Mouse (Mus musculus) frontal cortex, adult (tissue): ENCODE measurements around the gene Neurog1.

Experiments
- ATAC-seq: cut with Nextera tagmentation; 2 replicates; pipeline ENCODE4 v1.9.2; 2017; ENCODE audit warnings: mild to moderate bottlenecking, moderate library complexity, mixed read lengths; ENCODE audit not compliant: low TSS enrichment

Gene Neurog1

DNA sequence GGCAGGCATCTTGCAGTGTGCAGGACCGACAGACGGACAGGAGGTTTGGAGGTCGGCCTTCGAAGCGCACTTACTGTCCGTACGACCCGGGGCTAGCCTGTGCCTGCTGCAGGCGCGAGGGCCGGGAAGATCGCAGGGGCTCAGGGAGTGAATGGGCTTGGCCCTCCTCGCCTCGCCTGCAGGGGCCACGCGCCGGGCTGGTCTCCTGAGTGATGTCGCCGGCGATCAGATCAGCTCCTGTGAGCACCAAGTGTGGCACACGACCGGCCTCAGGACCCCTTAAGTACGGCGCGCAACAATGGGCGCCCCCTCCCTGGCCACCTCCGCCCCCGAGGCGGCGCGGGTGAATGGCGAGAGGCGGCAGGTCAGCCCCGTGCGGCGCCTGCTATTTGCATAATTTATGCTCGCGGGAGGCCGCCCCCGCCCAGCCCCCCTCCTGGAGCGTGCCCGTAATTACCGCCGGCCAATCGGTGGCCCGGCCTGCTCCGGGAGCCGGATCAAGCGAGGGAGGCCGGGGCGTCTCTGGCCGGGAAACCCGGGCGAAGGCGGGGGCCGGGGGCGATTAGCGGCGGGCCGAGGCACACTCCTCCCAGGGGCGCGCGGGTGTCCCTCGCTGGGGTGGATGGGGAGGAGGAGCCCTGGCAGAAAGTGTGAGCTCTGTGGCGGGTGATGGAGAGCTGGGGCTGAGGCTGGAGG, at the start of gene Neurog1:
TSS of gene Neurog1 (minus strand) at position 240 of the 696 bp plus-strand sequence.
- peak; percentile 62 for ATAC-seq

DNA sequence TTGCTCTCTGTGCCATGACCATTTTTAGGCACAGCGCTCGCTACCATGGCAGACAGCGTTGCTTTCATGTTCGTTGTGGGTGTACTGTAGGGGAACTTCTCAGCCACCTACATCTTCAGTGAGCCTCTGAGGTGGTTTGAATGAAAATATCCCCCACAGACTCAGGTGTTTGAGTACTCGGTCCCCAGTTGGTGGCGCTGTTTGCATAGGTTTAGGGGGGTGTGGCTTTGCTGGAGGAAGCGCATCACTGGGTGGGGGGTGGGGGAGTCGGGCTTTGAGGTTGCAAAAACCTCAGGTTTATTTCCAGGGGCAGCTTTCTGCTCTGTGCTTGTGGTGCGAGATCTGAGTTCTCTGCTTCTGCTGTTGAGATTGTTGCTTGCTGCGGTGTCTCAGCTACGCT, 47.4 kb upstream of the Neurog1 start:
- ATAC-seq = no peak

DNA sequence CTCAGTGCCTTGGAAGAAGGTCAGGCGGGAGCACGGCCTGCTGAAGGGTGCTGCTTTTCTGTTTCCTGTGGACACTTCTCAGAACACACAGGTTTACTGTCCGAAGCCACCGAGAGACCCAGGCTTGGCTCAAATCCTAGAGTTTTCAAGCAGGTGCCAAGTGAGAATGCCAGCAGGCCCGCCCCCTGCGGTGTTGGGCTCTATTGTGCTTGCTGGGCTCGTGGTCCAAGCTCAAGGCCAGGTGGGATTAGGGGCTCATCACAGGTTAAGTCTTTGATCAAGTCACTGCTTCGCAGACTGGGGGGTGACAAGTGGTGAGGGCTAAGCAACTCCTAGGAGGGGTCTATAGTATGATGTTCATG, 44.7 kb upstream of the Neurog1 start:
- ATAC-seq = no peak

DNA sequence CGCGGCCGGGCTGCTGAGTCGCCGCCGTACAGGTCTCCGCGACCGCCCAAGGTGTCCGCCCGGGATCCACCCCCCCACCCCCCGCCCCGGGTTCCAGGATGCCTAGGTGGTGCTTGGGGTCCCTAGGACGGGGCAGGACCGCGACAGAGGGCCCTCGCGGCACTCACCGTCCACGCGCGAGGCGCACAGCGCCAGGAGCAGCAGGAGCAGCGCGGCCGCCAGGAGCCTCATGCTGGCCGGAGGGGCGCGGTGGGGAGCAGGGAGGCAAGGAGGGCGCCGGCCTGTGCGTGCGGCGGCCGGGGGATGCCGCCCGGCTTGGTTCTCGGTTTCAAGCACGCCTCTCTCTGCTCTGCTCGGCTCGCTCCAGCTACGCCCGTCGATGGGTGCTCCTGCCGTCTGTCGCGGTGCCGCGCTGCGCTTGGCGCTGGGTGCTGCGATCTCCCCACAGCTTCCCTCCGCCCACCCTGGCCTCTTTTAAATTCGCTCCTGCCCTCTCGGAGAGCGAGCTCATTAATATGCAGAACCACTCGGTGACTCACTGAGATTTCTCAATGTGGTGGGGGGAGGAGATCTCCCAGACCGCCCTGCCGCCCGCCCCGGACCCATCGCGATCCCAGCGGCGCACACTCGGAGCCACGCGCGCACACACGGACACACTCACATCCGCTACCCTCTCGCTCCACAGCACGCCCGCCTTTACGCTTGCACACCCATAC, 44.1 kb upstream of the Neurog1 start, which contains the start of gene Cxcl14:
TSS of gene Cxcl14 (minus strand) at position 609 of the 716 bp plus-strand sequence.
- ATAC-seq = peak; percentile 50; the same call in 1 of the 2 replicates

DNA sequence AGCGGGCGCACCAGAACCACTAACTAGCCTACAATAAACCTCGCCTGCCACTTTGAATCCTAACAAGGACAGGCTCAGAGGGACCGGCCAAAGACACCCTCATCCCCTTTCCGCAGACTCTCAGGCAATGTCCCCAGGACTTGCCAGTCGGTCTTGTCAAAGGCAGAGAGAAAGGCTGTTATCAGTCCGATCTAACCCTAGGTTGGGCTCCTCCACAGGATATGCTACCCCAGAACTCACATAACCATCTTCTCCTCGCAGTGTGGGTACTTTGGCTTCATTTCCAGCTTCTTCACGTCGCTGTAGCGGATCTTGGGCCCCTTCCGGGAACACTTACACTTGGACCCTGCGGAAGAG, 43.6 kb upstream of the Neurog1 start:
- ATAC-seq = no peak

DNA sequence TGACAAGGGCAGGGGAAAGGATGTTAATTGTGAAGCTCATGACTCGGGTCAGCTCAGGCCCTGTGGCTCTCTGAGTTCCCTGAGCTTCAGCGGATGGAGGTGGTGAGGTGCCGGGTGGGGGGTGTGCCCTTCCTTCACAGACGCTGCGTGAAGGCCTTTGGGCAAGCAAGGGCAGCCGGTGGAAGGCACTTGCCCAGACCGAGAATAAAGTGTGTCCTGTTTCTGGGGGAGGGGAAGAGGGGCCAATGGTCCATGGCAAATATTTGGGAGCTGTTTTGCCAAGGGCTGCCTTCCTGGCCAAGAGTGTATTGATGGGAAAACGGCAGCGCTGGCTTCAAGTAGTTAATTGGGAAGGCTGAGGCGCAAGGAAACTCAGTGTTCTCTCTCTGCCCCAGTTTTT, 42.9 kb upstream of the Neurog1 start:
- peak; percentile 16; the same call in 1 of the 2 replicates for ATAC-seq

DNA sequence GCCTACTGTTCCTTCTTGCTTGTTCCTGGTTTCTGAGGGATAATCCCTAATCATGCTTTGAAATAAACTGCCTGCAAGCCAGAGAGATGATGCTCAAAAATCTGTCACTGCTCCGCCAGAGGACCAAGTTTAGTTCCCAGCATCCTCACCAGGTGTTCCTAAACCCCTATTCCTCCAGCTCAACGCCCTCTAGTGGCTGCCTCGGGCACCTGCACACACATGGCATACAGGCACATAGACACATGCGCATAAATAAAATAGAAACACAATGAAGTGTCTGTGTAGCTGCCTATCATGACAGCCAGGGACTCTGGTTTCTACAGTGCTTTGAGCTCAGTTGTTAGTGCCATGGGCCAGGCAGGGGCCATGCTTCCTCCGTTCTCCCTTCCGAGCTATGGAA, 38.0 kb upstream of the Neurog1 start:
- no peak for ATAC-seq

DNA sequence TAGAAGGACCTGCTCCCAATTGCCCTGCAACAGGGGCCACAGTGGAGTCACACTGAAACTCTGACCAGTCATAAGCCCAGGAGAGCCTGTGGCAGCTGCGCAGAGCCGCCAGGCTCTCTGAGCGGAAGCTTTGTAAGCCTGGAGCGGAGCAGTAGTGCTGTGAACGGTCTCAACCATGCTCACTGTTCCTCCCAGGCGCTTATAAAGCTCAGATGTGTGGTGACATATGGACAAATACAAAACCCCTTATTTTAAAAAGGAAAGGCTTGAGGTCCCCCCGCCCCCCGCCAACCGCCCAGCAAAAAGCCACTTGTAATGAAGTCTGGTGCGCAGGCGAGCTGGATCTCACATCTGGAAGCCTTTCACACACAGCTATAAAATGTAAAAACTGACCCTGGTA, 37.3 kb upstream of the Neurog1 start:
- no peak for ATAC-seq

DNA sequence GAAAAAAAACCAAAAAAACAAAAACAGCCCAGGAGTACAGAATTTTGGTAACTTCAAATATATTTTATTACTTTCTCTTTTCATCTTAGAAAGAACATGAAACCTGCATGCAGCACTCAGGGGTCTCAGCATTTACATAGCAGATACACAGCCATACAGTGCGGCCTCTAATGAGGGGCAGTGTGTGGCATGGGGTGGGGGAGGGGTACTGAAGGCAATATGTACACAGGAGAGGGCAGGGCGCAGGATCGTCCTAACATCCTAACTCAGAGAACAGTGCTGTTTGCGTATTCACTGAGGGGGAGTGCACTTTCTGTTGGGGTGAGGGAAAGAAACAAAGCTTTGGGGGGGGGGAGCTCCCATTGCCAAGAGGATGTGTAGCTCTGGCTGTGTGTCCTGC, 36.6 kb upstream of the Neurog1 start:
- ATAC-seq = no peak

DNA sequence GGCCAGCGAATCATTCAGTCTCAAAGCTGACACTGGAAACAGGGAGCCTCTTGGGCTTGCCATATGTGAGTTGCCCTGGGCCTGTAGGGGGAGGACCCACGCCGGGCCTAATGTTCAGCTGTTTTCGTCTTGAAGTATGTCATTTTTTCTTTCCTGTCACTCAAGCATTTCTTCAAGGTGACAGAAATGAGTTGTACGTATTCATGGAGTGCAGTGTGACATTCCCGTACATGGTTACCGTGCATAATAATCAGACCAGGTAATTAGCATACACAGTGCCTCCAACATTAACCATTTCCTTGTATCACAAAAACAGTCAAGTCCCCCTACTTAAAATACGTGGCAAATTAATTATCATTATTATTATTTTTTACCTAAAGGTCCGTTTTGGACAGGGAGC, 35.1 kb upstream of the Neurog1 start:
- ATAC-seq = no peak

DNA sequence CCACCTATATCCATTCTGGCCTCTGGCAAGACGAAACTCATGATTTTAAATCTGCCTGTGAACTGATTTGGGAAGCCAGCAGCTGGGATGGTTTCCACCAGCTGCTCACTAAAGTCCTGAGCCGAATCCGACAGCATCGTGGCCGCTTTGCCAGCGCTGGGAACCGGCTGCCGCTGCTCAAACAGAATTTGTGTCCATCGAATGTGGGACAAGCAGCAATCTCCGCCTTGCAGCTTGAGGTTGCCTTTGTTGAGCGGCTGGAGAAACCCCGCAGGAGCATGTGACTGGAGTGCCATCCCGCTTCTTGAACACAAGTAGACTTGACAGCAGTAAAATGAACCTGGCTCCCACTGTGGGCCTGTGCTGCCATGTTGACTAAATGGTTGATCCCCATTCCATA, 31.4 kb upstream of the Neurog1 start:
- no peak for ATAC-seq

DNA sequence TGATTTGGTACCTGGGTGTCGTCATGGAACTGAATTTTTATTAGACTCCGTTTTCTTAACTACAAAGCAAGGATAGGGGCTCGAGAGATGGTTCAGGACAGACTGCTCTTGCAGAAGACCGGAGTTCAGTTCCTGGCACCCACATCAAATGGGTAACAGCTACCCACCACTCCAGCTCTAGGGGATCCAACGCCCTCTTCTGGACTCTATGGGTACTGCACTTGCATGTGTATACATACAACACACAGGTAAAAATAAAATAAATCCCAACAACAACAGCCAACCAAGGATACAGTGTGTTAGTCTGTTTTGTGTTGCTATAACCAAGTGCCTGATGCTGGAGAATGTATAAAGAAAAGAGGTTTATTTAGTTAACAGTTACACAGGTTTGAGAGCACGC, 28.4 kb upstream of the Neurog1 start:
- ATAC-seq = no peak

DNA sequence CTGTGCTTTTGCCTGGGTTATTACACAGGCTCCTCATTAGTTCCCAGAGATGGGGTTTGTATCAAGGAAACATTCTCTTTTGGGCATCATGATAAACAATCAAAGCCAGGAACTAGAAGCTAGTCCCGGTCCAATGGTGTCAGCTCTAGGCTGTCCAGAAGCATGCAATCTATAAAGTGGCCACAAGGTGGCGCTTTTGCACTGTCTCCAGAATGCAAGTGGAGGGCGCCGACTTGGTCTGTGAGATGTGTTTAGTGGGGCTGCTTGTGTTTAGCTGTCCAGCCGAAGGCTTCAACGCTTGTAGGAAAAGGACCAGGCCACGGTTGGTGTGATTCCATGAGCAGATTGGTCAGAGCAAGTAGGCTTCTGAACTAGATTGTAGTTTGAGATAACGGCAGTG, 27.5 kb upstream of the Neurog1 start:
- ATAC-seq = peak; percentile 74; the same call in 1 of the 2 replicates

DNA sequence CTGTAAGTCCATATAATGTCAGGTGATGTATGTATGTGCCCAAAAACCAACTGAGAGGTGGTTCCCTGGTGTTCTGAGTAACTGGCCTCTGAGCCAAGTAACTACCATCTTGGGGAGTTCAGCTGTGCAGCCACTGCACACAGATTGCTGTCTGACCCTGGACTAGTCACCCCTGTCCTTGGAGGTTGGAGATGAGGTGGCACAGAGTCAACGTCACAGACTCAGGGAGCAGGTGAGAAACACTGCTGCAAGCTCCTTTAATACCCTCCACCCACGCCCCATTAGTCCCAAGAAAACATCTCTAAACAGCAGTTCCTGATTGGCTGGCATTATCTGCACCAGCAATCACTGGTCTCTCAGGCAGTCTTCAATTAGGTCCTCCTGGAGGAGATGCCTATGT, 23.2 kb upstream of the Neurog1 start:
- ATAC-seq = no peak

DNA sequence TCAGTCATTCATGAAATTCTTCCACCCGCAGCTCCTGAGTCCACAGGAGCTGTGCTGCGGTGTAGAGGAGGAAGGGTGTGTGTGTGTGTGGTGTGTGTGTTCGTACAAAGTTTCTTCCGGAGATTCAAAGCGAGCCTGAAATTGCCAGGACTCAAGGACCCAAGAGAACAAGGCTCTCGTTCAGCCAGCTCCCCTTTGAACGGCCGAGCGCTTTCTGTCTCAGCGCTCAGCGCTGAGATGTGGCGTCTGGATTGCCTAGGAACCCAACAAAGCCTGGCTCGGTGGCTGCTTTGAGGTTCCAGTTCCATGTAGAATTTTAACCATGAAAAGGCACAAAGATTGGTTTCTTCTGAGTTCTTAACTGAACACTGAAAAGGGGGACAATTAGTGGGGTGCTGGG, 18.2 kb upstream of the Neurog1 start:
- peak; percentile 58; the same call in 1 of the 2 replicates for ATAC-seq

DNA sequence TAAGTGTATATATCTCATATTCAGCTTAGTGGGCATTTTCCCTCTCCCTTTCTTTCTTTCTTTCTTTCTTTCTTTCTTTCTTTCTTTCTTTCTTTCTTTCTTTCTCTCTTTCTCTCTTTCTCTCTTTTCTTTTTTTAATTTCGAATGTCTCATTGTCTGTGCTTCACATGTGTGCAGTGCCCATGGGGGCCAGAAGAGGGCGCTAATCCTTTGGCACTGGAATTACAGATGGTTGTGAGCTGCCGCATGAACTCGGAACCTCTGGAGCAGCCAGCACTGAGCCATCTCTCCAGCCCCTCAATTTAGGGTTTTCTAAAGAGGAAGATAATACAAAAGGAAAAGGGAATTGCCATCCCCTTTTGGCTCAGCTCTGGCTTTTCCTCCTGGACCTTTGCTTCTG, 15.4 kb upstream of the Neurog1 start:
- ATAC-seq = no peak

DNA sequence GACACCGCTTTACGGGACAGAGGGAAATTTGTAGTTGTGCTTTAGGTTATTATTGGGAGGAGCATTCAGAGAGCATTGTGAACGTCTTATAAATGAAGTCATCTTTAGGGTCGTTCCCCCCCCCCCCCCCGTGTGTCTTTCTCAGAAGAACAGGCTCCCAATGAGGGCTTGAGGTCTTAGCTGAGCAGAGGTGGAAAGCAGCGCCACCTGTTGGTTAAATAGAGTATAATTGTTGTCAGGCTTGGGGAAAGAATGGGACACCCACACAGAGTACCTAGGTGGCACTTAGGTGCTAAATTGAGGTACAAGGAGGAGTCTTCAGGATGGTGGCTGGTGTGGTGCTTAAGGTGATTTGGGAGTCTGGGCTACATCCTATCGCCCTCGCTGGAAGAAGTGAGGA, 14.5 kb upstream of the Neurog1 start:
- ATAC-seq = no peak

DNA sequence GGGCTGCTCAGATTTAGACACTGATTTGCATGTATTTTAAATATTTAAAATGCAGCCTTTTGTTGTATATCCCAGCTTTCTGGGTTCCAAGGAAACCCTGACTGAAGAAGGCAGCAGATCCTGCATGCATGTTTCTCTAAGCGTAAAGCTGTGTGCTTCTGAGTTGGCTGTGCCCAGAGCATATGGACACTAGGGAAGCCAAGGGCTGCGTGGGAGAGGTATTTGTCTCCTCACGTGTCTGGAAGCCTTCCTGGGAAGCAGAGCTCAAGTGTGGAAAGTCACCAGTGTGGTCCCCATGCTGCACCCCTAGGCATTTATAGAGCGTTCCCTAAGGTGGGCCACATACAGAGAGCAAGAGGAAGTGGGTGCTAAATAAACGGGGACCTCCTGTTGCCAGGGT, 13.7 kb upstream of the Neurog1 start:
- ATAC-seq = peak; percentile 90

DNA sequence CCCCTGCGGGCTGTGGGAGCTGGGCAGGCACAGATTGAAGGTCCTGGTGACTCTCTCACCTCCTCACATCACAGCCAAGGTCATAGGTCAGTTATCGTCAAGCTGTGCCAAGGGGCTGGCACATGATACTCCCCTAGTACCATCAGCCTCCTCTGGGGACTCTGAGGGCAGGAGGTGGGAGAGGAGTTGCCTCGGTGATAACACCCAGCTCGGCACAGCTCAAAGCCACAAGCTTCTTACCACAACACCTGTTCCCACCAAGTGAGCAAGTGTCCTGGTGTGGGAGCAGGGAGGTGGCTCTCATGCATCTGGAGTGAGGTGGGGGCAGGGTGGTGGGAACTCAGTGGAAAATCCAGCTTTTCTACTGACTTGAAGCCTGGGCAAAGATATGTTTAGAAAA, 10.3 kb upstream of the Neurog1 start:
- ATAC-seq = no peak

DNA sequence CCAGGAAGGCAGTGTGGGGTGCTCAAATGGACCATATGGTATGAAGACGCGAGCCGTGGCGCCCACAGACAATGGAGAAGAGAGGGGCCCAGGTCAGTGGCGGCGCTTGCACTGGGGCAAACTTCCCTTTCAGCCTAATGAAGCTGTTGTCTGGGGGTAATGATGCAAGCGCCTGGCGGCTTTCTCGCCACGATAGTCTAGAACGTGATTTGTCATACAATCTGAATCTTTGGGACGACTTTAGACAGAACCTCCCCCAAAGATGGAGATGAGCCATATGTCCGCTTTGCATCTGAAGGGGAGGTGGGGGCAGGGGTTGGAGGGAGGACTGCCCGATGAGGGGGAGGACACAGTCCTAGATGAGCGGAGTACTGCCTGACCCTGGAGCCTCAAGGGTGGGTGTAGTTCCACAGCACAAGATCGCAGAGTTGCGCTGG, 8.4 kb upstream of the Neurog1 start:
- ATAC-seq = no peak

DNA sequence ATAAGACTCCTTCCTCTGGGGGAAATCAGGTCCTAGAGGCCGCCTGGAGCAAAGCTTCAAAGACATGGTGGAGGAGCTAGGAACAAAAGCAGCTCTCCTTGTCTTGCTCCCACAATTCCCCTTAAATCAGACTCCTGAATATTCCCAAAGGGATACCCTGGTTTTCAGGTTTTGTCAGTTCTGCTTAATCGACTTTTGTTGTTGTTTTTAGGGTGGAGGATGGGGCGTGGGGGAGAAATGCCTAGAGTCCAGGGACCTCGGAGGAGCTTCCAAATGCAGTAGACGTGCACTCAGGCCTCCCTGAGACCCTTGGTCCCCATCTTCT, 7.9 kb upstream of the Neurog1 start:
- no peak for ATAC-seq

DNA sequence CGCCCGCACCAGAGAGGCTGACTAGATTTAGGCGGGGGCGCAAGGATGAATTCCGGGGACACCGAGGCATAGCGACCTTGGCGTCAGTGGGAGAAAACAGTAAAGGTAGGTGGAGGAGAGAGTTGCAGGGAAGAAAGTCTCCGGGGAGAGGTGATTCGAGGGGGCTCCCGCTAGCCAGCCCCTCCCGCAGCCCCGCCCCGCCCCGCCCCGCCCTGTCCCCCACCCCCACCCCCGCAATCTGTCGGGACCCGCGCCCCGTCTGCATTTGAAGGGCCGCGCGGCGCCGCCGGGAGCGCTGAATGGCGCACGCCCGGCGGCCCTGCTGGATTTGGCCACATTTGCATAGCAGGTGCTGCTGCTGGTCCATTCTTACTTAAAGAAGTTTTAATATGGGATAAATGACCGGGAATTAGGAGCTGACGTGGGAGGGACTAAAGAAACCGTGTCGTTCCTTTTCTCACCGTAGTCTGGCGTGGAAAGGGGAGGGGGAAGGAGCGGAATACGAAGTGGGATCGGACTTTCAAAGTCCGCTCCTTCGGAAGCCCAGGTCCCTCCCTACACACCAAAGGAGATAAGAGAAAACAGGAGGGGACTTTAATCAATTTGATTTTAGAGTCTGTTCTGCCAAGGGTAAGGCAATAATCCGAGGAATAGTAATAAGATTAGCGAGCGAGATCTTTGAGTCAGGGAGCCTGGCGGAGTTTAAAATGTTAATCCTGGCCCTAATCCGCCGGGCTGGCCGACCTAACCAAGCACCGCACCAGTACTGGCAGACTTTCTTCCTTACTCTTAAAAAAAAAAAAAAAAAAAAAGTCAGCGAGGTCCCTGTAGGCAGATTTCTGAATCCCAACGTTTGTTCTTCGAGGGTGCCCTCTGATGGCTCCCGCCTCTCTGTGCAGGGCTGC, 7.3 kb upstream of the Neurog1 start:
- no peak for ATAC-seq
